Mouse (Mus musculus) testis, adult 2 months (tissue): ENCODE measurements around the gene Dgkq.

ENCODE experiments used
- CTCF ChIP-seq: fragments of 200-500 bp; IDR thresholded peaks from 2 replicates; pipeline ENCODE4 v1.5.1; 2012; ENCODE audit warnings: low read depth, mild to moderate bottlenecking, inconsistent platforms, low read length, moderate library complexity; ENCODE audit not compliant: control insufficient read depth, insufficient read depth, insufficient replicate concordance
- POLR2A ChIP-seq: fragments of 200-500 bp; IDR thresholded peaks from 2 replicates; pipeline ENCODE4 v1.6.1; 2012; ENCODE audit warnings: low read depth, mild to moderate bottlenecking, inconsistent platforms, low read length, moderate library complexity; ENCODE audit not compliant: control insufficient read depth

- TF ChIP-seq CTCF (no peak), POLR2A (no peak)
Measured at GRCm38 (mm10) chr5:108708419-108708818, 38.9 kb upstream of the Dgkq start.
